Mouse (Mus musculus): ENCODE measurements around the gene Gm10376.
"Not testable (repeated sequence)": the region's sequence is repeated elsewhere in the genome, so short reads cannot be mapped to it uniquely, and the experiment has no call there.

The Gm10376 gene

GRCm38 (mm10) chr14:43015528-43015927, at the start of gene Gm10376:
Gene Gm10376 (minus strand): TSS chr14:43015628.
- not testable (repeated sequence) for DNase-seq

GRCm38 (mm10) chr14:43060179-43060578, 44.8 kb upstream of the Gm10376 start:
- not testable (repeated sequence) for DNase-seq

GRCm38 (mm10) chr14:43058063-43058462, 42.6 kb upstream of the Gm10376 start:
- DNase-seq: not testable (repeated sequence)

GRCm38 (mm10) chr14:42993524-42993923, 21.9 kb downstream of the Gm10376 start, which contains the start of gene Gm8082:
Gene Gm8082 (minus strand): TSS chr14:42993624.
- DNase-seq: not testable (repeated sequence)

All from kidney, adult 9 months (tissue).